Mouse (Mus musculus) limb, embryonic 14.5 days (tissue): Measurements from ENCODE around the gene Flywch1. TPM values are rescaled to one million over a fixed set of nuclear protein-coding genes. Genes with fewer than 3 reads are reported as not detected.

Source experiments
- ATAC-seq: fragments of 200-750 bp; cut with Nextera tagmentation; 2 replicates; pipeline ENCODE4 v1.8.0; 2017; ENCODE audit warnings: low read depth, moderate number of reproducible peaks, moderate TSS enrichment; ENCODE audit not compliant: low FRiP score
- DNase-seq: peaks from one replicate; pipeline ENCODE4 v3.0.0-alpha.2; 2015; ENCODE audit warnings: low spot score
- H3K27ac ChIP-seq: fragments of 300-500 bp; sonication (generic); replicated peaks from 2 replicates; pipeline ENCODE4 v1.5.1; 2014; ENCODE audit warnings: low read depth, mild to moderate bottlenecking, low read length, moderate library complexity, mixed read lengths
- H3K27me3 ChIP-seq: fragments of 300-500 bp; sonication (generic); 2 replicates; pipeline ENCODE4 v1.6.1; 2014; ENCODE audit warnings: low read length, mixed read lengths; ENCODE audit not compliant: control insufficient read depth, insufficient read depth
- H3K36me3 ChIP-seq: fragments of 300-500 bp; sonication (generic); 2 replicates; pipeline ENCODE4 v1.6.1; 2014; ENCODE audit warnings: mild to moderate bottlenecking, low read length, moderate library complexity, mixed read lengths; ENCODE audit not compliant: control insufficient read depth, insufficient read depth
- H3K4me1 ChIP-seq: fragments of 300-500 bp; sonication (generic); 2 replicates; pipeline ENCODE4 v1.6.1; 2014; ENCODE audit warnings: antibody characterized with exemption, low read length, mixed read lengths; ENCODE audit not compliant: control insufficient read depth, insufficient read depth
- H3K4me2 ChIP-seq: fragments of 300-500 bp; sonication (generic); replicated peaks from 2 replicates; pipeline ENCODE4 v1.6.1; 2014; ENCODE audit warnings: low read depth, mild to moderate bottlenecking, low read length, moderate library complexity; ENCODE audit not compliant: severe bottlenecking
- H3K4me3 ChIP-seq: fragments of 300-500 bp; sonication (generic); replicated peaks from 2 replicates; pipeline ENCODE4 v1.5.1; 2014; ENCODE audit warnings: low read length
- H3K9ac ChIP-seq: fragments of 300-500 bp; sonication (generic); 2 replicates; pipeline ENCODE4 v1.6.1; 2014; ENCODE audit warnings: mild to moderate bottlenecking, low read depth, low read length, moderate library complexity; ENCODE audit not compliant: severe bottlenecking
- H3K9me3 ChIP-seq: fragments of 300-500 bp; sonication (generic); 2 replicates; pipeline ENCODE4 v1.6.1; 2016; ENCODE audit warnings: low read length; ENCODE audit not compliant: control insufficient read depth
- POLR2A ChIP-seq: fragments of 200-500 bp; IDR thresholded peaks from 2 replicates; pipeline ENCODE4 v1.8.0; 2012; ENCODE audit warnings: inconsistent platforms, mild to moderate bottlenecking, moderate library complexity, borderline replicate concordance; ENCODE audit not compliant: insufficient read depth, insufficient read length; ENCODE audit errors: extremely low read depth
- WGBS: fragments of 180-500 bp; shearing (Covaris S2); extraction: QIAGEN DNeasy Blood & Tissue Kit; methylation state at CpG from one replicate; pipeline ENCODE4 v1.1.7; 2014; 5-methylcytosine and 5-hydroxymethylcytosine counted together
- polyA plus RNA-seq, 2 experiments: library from polyadenylated mRNA; depleted of rRNA in 1 of 2; stranded (reverse) in 1 of 2; unstranded in 1 of 2; fragments of >200 nt; fragmentation: Nextera tagmentation in 1 of 2; extraction: Ambion mirVana in 1 of 2; gene quantifications; 2 replicates each; pipeline versions ENCODE4 v1.2.1 to v1.2.3; 2012 to 2014

Gene Flywch1
- polyA plus RNA-seq (2012; rRNA removed), result 47.1 and 58.5 TPM in 2 replicates
- 66.2 and 74.8 TPM in 2 replicates for polyA plus RNA-seq (2014; fragmentation: Nextera tagmentation; extraction: Ambion mirVana)

GRCm38 (mm10) chr17:23771284-23772218 is at the start of gene Flywch1:
Gene Flywch1, minus strand, starts transcription at chr17:23771602.
- Histone ChIP-seq H3K4me2 (peak within 1 kb of the TSS; percentile 66), H3K9me3 (no peaks in the 10 kb centered on the region), H3K4me3 (peak within 1 kb of the TSS; percentile 79), H3K27me3 (no peaks in the 10 kb centered on the region), H3K4me1 (peaks cover 6% of the 10 kb centered on the region; the same call in 1 of the 2 replicates), H3K9ac (peak within 1 kb of the TSS; percentile 94), H3K36me3 (0 out of 2 replicates have a peak, but pooled peaks cover 5% of the 10 kb centered on the region), H3K27ac (peak within 1 kb of the TSS; percentile 78)
- DNase-seq, result peak; percentile 100
- ATAC-seq, result peak; percentile 98
- WGBS, result 3% methylated on average over 43 of the region's 58 CpGs
- TF ChIP-seq POLR2A, result 0 out of 2 replicates have a peak, but pooled peaks have one; percentile 73

DNA sequence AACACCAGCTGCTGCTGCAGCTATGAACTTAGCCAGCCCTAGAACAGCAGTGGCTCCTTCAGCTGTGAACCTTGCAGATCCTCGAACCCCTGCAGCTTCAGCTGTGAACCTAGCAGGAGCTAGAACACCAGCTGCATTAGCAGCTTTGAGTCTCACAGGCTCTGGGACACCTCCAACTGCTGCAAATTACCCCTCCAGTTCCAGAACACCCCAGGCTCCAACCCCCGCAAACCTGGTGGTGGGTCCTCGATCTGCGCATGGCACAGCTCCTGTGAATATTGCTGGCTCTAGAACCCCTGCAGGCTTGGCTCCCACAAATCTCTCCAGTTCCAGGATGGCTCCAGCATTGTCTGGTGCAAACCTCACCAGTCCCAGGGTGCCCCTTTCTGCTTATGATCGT is 49.3 kb upstream of the Flywch1 start:
- peaks cover 100% of the 10 kb centered on the region for H3K36me3 ChIP-seq
- H3K9me3 ChIP-seq, result peaks cover 39% of the 10 kb centered on the region
- 97% methylated on average over 5 of the region's 5 CpGs for WGBS
- H3K9ac ChIP-seq, result no peak overlapping the region
- no peak overlapping the region for H3K4me2 ChIP-seq
- no peak for DNase-seq
- no peak for TF ChIP-seq POLR2A
- no peaks in the 10 kb centered on the region for H3K27me3 ChIP-seq
- no peak overlapping the region for H3K27ac ChIP-seq
- H3K4me1 ChIP-seq, result no peaks in the 10 kb centered on the region
- no peak for ATAC-seq
- H3K4me3 ChIP-seq, result no peak overlapping the region

DNA sequence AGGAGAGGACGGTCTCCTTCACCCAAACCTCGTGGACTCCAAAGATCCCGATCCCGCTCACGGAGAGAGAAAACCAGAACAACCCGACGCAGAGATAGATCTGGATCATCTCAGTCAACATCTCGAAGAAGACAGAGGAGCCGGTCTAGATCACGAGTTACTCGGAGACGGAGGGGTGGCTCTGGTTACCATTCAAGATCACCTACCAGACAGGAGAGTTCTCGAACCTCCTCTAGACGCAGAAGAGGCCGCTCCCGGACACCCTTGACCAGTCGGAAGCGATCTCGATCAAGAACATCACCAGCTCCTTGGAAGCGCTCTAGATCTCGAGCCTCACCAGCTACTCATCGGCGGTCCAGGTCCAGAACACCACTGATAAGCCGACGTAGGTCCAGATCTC is 47.8 kb upstream of the Flywch1 start:
- Histone ChIP-seq H3K36me3 (peaks cover 99% of the 10 kb centered on the region), H3K4me2 (no peak overlapping the region), H3K9ac (no peak overlapping the region), H3K9me3 (peaks cover 49% of the 10 kb centered on the region), H3K4me3 (no peak overlapping the region), H3K27ac (no peak overlapping the region), H3K27me3 (no peaks in the 10 kb centered on the region), H3K4me1 (no peaks in the 10 kb centered on the region)
- ATAC-seq, result no peak
- WGBS, result 97% methylated on average over 25 of the region's 25 CpGs
- DNase-seq, result no peak
- TF ChIP-seq POLR2A, result no peak

GRCm38 (mm10) chr17:23818579-23818978 is 47.2 kb upstream of the Flywch1 start:
- no peak for TF ChIP-seq POLR2A
- Histone ChIP-seq H3K9me3 (peaks cover 49% of the 10 kb centered on the region), H3K4me3 (no peak overlapping the region), H3K4me2 (no peak overlapping the region), H3K36me3 (peaks cover 99% of the 10 kb centered on the region), H3K27ac (no peak overlapping the region), H3K4me1 (no peaks in the 10 kb centered on the region), H3K27me3 (no peaks in the 10 kb centered on the region), H3K9ac (no peak overlapping the region)
- WGBS, result 98% methylated on average over 8 of the region's 8 CpGs
- ATAC-seq (no peak), DNase-seq (no peak)

DNA sequence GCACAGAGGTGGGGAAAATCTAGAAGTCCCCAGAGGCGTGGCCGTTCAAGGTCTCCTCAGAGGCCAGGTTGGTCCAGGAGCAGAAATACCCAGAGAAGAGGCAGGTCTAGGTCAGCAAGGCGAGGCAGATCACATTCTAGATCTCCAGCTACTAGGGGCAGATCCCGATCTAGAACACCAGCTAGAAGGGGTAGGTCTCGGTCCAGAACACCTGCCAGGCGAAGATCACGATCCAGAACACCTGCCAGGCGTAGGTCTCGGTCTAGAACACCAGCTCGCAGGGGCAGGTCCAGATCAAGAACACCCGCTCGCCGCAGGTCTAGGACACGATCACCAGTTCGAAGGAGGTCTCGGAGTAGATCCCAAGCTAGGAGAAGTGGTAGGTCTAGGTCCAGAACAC is 44.2 kb upstream of the Flywch1 start:
- no peak overlapping the region for H3K4me2 ChIP-seq
- no peaks in the 10 kb centered on the region for H3K27me3 ChIP-seq
- no peak overlapping the region for H3K4me3 ChIP-seq
- H3K36me3 ChIP-seq, result peaks cover 96% of the 10 kb centered on the region
- ATAC-seq, result no peak
- H3K9me3 ChIP-seq, result peaks cover 49% of the 10 kb centered on the region
- H3K9ac ChIP-seq, result no peak overlapping the region
- no peak for DNase-seq
- H3K27ac ChIP-seq, result no peak overlapping the region
- no peaks in the 10 kb centered on the region for H3K4me1 ChIP-seq
- no peak for TF ChIP-seq POLR2A
- WGBS, result 98% methylated on average over 16 of the region's 16 CpGs
